Mouse (Mus musculus): ENCODE measurements around the gene Nipsnap3a. TPM values are rescaled to one million over a fixed set of nuclear protein-coding genes. Genes with fewer than 3 reads are reported as not detected.

Nipsnap3a gene
- total RNA-seq (2022), result not detected

DNA sequence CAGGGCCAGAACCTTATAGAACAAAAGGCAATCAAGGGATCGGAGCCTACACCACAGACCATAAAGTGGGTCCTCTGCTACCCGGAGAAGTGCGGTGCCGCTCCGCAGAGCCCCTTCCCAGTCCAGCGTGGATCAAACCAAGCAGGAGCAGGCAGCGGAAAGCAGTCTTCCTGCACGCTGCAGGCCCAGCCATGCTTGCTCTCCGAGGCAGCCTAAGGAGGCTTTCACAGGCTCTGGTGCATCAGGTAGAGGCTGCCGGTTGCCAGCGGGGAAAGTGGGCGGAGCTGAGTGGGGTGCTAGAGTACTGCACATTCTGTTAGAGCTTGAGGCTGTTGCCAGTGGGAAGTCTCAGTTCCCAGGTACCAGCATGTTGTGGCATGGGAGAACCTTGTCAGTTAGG, at the start of gene Nipsnap3a:
Gene Nipsnap3a, plus strand, starts transcription at position 25 of the 400 bp plus-strand sequence.
- DNase-seq (ENCODE audit: low spot score in 2 of 2), result no peak

GRCm38 (mm10) chr4:52946665-52947064, 42.4 kb upstream of the Nipsnap3a start:
- no peak for DNase-seq (ENCODE audit: low spot score in 2 of 2)

GRCm38 (mm10) chr4:52949005-52949404, 40.1 kb upstream of the Nipsnap3a start:
- no peak for DNase-seq (ENCODE audit: low spot score in 2 of 2)

- DNase-seq (ENCODE audit: low spot score in 2 of 2), result peak; percentile 17 to 47
These were observed 30.4 kb upstream of the Nipsnap3a start for GRCm38 (mm10) chr4:52958693-52959092.

- no peak for DNase-seq (ENCODE audit: low spot score in 2 of 2)
These were observed 24.8 kb upstream of the Nipsnap3a start, which contains the start of gene Olfr270 for GRCm38 (mm10) chr4:52964247-52964646. Gene Olfr270, plus strand, starts transcription at chr4:52964547.

DNA sequence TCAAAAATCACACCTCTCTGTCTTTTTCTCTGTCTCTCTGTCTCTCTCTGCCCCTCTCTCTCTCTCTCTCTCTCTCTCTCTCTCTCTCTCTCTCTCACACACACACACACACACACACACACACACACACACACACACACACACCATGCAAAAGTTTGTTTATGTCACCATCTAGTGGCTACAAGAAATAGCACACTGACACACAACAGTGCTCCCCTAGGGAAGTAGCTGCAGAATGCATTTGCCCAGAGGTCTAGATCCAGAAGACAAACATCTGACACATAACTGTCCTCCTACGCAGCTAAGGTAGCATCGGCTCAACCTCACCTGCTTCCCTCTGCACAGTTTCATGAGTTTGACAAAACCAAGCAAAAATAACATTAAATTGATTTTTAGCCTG, 3.9 kb upstream of the Nipsnap3a start:
- no peak for DNase-seq (ENCODE audit: low spot score in 2 of 2)

DNA sequence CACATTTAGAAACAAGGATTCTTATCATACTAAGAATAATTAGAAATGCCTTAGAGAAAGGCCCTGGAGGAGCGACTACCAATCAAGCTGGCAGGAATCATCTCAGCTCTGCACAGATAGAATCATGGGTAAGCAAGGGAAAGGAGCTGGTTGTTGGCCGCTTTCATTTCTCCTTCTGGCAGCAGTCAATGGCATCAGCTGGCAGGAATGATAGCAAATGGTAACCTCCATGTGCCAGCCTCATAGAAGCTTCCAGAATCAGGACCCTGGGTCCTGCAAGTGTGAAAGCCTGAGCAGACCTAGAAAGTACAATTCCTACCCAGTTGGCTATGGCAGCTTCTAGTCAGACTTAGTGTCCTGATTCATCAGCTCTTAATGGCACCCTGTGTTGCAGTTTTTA, 2.8 kb upstream of the Nipsnap3a start:
- no peak for DNase-seq (ENCODE audit: low spot score in 2 of 2)

- no peak for DNase-seq (ENCODE audit: low spot score in 2 of 2)
These were observed 10.4 kb downstream of the Nipsnap3a start for GRCm38 (mm10) chr4:52999449-52999848.

GRCm38 (mm10) chr4:53000154-53000553, 11.1 kb downstream of the Nipsnap3a start:
- no peak for DNase-seq (ENCODE audit: low spot score in 2 of 2)

DNA sequence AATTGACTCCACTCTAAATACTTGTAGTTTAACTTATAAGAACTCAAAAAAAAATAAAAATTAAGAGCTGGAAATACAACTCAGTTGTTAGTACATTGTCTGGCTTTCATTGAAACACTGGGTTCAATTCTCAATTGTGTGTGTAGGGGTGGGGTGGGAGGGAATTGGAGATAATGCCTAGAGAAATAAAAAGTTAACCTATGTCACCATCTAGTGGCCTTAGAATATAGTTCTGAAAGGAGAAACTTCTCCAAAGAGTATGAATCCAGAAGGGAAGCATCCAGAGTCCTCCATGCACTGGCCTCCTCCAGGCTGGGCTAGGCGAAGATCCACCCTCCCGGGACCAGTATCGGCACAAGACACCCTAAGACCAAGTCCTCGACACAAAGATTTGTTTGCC, 20.1 kb downstream of the Nipsnap3a start:
- no peak for DNase-seq (ENCODE audit: low spot score in 2 of 2)

DNA sequence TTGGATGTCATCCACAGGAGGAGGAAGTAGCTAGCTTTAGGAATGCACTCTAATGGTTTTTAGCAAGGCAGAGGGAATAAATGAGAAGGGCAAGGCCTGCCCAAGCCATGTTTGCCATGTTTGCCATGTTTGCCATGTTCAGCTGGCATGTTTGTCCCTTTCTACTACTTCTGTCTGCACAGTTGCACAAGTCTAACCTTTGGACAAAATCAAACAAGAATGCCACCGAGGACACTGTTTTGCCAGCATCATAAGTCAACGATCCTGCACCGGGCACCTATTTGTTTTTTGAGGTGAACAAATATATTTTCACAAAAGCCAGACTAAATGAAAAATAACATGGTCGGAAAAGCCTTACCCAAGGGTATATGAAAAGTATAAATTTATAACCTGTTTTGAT, 20.8 kb downstream of the Nipsnap3a start:
- no peak for DNase-seq (ENCODE audit: low spot score in 2 of 2)

GRCm38 (mm10) chr4:53011732-53012361, 22.8 kb downstream of the Nipsnap3a start, which contains the start of gene Nipsnap3b:
Gene Nipsnap3b, plus strand, starts transcription at chr4:53011880.
- DNase-seq (ENCODE audit: low spot score in 2 of 2), result peak; percentile 81 to 95

- DNase-seq (ENCODE audit: low spot score in 2 of 2), result no peak
These were observed 25.3 kb downstream of the Nipsnap3a start for GRCm38 (mm10) chr4:53014421-53014820.

DNA sequence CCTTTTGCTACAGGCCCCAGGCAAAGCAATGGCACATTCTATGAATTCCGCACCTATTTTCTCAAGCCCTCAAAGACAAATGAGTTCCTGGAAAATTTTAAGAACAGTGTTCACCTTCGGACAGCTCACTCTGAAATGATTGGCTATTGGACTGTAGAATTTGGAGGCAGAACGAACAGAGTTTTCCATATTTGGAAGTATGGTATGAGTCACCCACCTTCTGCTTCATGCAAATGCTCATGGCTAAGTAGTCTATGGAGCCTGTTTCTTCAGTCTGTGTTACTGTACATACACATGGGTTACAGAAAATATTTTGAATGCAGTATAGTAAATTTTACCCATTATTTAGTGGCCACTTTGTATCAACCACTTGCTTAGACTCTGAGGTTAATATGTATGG, 26.0 kb downstream of the Nipsnap3a start:
- DNase-seq (ENCODE audit: low spot score in 2 of 2), result no peak

DNA sequence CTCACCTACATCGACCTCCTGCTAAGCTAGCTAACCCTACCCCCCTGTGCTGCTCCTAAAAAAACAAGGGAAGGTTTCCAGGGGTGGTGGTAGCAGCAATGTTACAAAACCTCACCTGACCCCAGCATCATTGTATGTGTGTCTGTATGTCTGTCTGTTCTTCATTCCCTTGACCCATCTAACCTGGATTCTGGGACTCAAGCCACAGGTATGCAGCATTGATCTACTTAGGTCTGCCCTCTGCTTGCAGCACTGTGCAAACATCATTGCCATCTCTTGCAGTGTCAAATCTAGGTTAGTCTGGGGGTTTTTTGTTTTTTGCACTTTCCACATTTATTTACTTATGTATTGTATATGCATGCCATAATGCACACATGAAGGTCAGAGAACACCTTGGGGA, 29.3 kb downstream of the Nipsnap3a start:
- no peak for DNase-seq (ENCODE audit: low spot score in 2 of 2)

DNA sequence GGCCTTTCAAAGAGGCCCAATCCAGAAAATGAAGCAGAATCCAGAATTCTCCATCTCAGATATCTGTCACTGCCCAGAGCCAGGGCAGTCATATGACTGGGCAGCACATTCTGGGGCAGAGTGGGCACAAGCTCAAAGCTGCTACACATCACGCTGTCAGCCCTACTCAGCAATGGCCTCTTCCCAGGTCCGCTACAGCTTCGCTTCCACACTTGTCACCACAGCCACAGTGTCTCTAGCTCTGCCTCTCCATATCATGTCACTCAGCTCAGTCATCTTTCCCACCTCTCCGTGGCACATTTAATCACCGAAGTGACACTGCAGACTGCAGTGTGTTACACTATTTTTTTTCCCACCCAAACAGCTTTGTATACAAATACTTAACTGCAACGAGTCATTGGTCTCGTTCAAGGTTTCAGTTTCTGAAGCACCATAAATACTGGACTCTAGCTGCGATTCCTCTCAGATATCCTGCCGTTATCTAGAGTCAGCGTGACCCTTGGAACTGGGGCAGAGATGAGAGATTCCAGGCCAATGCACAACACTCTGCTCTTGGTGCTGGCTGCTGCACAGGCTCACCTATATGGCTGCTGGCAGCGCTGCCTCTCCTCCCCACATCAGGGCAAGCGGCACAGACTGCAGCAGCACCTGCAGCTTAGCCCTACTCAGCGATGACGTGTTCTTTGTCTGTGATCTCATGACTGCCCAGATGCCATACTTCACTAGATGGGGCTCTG, 34.3 kb downstream of the Nipsnap3a start:
- DNase-seq (ENCODE audit: low spot score in 2 of 2), result no peak

DNA sequence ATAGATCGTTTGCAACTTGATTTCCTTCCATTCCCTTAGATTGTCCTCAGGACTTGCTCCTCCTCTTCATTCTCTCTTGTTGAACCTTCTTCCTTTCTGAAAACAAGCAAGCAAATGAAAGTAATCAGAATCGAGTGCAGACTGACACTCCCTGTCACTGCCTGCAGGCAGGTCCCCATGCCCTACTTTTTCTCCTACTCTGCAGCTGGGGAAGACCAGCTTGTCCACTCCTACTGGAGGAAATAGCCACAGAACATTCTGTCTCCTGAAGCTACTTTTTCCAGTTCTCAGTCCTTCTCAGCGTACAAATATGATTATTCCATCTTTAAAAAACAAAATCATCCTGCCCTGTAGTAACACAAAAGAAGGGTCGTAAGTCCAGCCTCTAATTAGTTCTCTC, 35.3 kb downstream of the Nipsnap3a start:
- DNase-seq (ENCODE audit: low spot score in 2 of 2), result no peak

GRCm38 (mm10) chr4:53027811-53028210, 38.7 kb downstream of the Nipsnap3a start:
- DNase-seq (ENCODE audit: low spot score in 2 of 2), result no peak

GRCm38 (mm10) chr4:53030326-53030948, 41.4 kb downstream of the Nipsnap3a start:
- no peak for DNase-seq (ENCODE audit: low spot score in 2 of 2)

DNA sequence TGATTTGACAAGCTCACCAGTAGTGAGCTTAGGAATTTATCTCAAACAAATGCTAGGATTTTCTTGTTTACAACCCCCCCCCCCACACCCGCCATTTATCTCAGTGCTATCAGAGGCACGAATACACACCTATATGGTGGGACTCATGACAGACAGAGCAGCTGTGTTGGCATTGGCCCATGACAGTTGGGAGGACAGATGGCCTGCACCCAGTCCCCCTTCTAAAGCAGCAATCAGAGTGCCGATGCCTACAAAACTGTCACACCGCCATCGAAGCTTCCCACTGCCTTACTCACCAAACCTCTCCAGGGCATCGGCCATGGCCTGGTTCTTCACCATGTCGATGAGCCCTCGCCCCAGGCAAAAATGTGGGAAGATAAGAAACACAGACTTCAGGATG, 54.7 kb downstream of the Nipsnap3a start:
- DNase-seq (ENCODE audit: low spot score in 2 of 2), result no peak

DNA sequence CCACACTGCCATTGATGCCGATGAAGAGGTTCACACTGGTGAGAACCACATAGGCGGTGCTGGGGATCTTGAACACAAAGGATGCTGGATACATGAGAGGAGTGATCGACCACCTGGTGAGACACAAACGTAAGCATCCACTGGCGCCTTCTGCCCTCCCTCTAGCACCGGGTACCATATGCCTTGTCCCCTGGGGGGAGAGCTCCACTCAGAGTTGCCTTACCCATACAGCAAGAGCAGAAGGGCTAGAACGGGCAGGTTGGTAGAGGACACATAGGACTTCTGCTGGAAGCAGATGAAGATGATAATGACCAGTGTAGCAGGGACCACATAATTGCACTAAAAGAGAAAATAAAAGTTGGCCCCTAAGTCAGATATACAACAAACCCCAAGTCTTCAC, 56.7 kb downstream of the Nipsnap3a start:
- DNase-seq (ENCODE audit: low spot score in 2 of 2), result no peak

GRCm38 (mm10) chr4:53046238-53047022, 57.4 kb downstream of the Nipsnap3a start:
- DNase-seq (ENCODE audit: low spot score in 2 of 2), result no peak

All from left cerebral cortex, adult 8-10 months (tissue).